Mouse (Mus musculus) limb, embryonic 10.5 days (tissue): ENCODE results near the gene Sox13. TPM values are rescaled to one million over a fixed set of nuclear protein-coding genes. Genes with fewer than 3 reads are reported as not detected.

Experiments used
- DNase-seq: peaks from one replicate; pipeline ENCODE4 v3.0.0-alpha.2; 2017; ENCODE audit warnings: low spot score
- H3K27ac ChIP-seq: fragments of 300-500 bp; sonication (generic); 2 replicates; pipeline ENCODE4 v1.5.1; 2016; ENCODE audit warnings: mild to moderate bottlenecking
- H3K27me3 ChIP-seq: fragments of 300-500 bp; sonication (generic); 2 replicates; pipeline ENCODE4 v1.6.1; 2016; ENCODE audit warnings: low read depth, mild to moderate bottlenecking; ENCODE audit not compliant: poor library complexity, severe bottlenecking
- H3K36me3 ChIP-seq: fragments of 300-500 bp; sonication (generic); 2 replicates; pipeline ENCODE4 v1.6.1; 2016; ENCODE audit warnings: mild to moderate bottlenecking, moderate library complexity
- H3K4me1 ChIP-seq: fragments of 300-500 bp; sonication (generic); 2 replicates; pipeline ENCODE4 v1.6.1; 2016
- H3K4me3 ChIP-seq: fragments of 300-500 bp; sonication (generic); 2 replicates; pipeline ENCODE4 v1.5.1; 2016; ENCODE audit warnings: mild to moderate bottlenecking, moderate library complexity
- H3K9me3 ChIP-seq: fragments of 300-500 bp; sonication (generic); replicated peaks from 2 replicates; pipeline ENCODE4 v1.6.1; 2016; ENCODE audit warnings: mild to moderate bottlenecking
- WGBS: fragments of 180-500 bp; shearing (Covaris S2); methylation state at CpG from one replicate; pipeline ENCODE4 v1.1.7; 2016; 5-methylcytosine and 5-hydroxymethylcytosine counted together
- polyA plus RNA-seq: library from polyadenylated mRNA; unstranded; fragments of >200 nt; fragmentation: Nextera tagmentation; extraction: Ambion mirVana; gene quantifications from 2 replicates; pipeline ENCODE4 v1.2.1, GENCODE M21; 2016

Gene Sox13
- polyA plus RNA-seq: 10.3 and 12.9 TPM in 2 replicates

- H3K27ac ChIP-seq: peak within 1 kb of the TSS; percentile 94
- no peaks in the 10 kb centered on the region for H3K36me3 ChIP-seq
- no peaks in the 10 kb centered on the region for H3K27me3 ChIP-seq
- DNase-seq: peak; percentile 84
- H3K9me3 ChIP-seq: no peaks in the 10 kb centered on the region
- peak within 1 kb of the TSS; percentile 85 for H3K4me3 ChIP-seq
- H3K4me1 ChIP-seq: peaks cover 53% of the 10 kb centered on the region
- WGBS: under 1% methylated on average over 118 of the region's 128 CpGs
These were observed at the start of gene Sox13 for GRCm38 (mm10) chr1:133423543-133424480. Sox13 (minus strand) TSS chr1:133424377.

GRCm38 (mm10) chr1:133471556-133471955, 47.4 kb upstream of the Sox13 start:
- H3K36me3 ChIP-seq: no peaks in the 10 kb centered on the region
- H3K27ac ChIP-seq: no peak overlapping the region
- DNase-seq: no peak
- no peaks in the 10 kb centered on the region for H3K9me3 ChIP-seq
- no peaks in the 10 kb centered on the region for H3K27me3 ChIP-seq
- 50% methylated on average over 2 of the region's 2 CpGs for WGBS
- peaks cover 29% of the 10 kb centered on the region for H3K4me1 ChIP-seq
- H3K4me3 ChIP-seq: no peak overlapping the region

GRCm38 (mm10) chr1:133471086-133471485, 46.9 kb upstream of the Sox13 start:
- Histone ChIP-seq H3K9me3 (no peaks in the 10 kb centered on the region), H3K27ac (no peak overlapping the region)

GRCm38 (mm10) chr1:133470242-133471025, 46.3 kb upstream of the Sox13 start:
- H3K36me3 ChIP-seq: no peaks in the 10 kb centered on the region
- no peaks in the 10 kb centered on the region for H3K9me3 ChIP-seq
- peak overlapping the region; percentile 26; the same call in 1 of the 2 replicates for H3K27ac ChIP-seq
- no peaks in the 10 kb centered on the region for H3K27me3 ChIP-seq
- peaks cover 23% of the 10 kb centered on the region for H3K4me1 ChIP-seq
- no peak for DNase-seq
- WGBS: 59% methylated on average over 10 of the region's 10 CpGs
- H3K4me3 ChIP-seq: no peak overlapping the region

More at GRCm38 (mm10) chr1:133471086-133471485, 46.9 kb upstream of the Sox13 start:
- DNase-seq: no peak
- Histone ChIP-seq H3K4me1 (peaks cover 28% of the 10 kb centered on the region), H3K36me3 (no peaks in the 10 kb centered on the region), H3K4me3 (no peak overlapping the region), H3K27me3 (no peaks in the 10 kb centered on the region)
- WGBS: 65% methylated on average over 7 of the region's 7 CpGs

GRCm38 (mm10) chr1:133469213-133469612, 45.0 kb upstream of the Sox13 start:
- no peaks in the 10 kb centered on the region for H3K9me3 ChIP-seq
- DNase-seq: no peak
- H3K27ac ChIP-seq: no peak overlapping the region
- H3K27me3 ChIP-seq: no peaks in the 10 kb centered on the region
- peaks cover 23% of the 10 kb centered on the region for H3K4me1 ChIP-seq
- no peaks in the 10 kb centered on the region for H3K36me3 ChIP-seq
- no peak overlapping the region for H3K4me3 ChIP-seq
- WGBS: 83% methylated on average over 4 of the region's 4 CpGs

- Histone ChIP-seq H3K9me3 (no peaks in the 10 kb centered on the region), H3K36me3 (no peaks in the 10 kb centered on the region), H3K27ac (peak overlapping the region; percentile 32), H3K4me3 (no peak overlapping the region), H3K27me3 (no peaks in the 10 kb centered on the region), H3K4me1 (peaks cover 23% of the 10 kb centered on the region)
- 56% methylated on average over 6 of the region's 6 CpGs for WGBS
- no peak for DNase-seq
These were observed 44.6 kb upstream of the Sox13 start for GRCm38 (mm10) chr1:133468751-133469150.

GRCm38 (mm10) chr1:133467905-133468304, 43.7 kb upstream of the Sox13 start:
- WGBS: 71% methylated on average over 8 of the region's 8 CpGs
- Histone ChIP-seq H3K4me1 (peaks cover 23% of the 10 kb centered on the region), H3K9me3 (no peaks in the 10 kb centered on the region), H3K4me3 (no peak overlapping the region), H3K36me3 (no peaks in the 10 kb centered on the region), H3K27ac (peak overlapping the region; percentile 32; the same call in 1 of the 2 replicates), H3K27me3 (no peaks in the 10 kb centered on the region)
- no peak for DNase-seq

- peaks cover 4% of the 10 kb centered on the region for H3K4me1 ChIP-seq
- H3K4me3 ChIP-seq: no peak overlapping the region
- H3K27me3 ChIP-seq: no peaks in the 10 kb centered on the region
- no peak overlapping the region for H3K27ac ChIP-seq
- H3K36me3 ChIP-seq: no peaks in the 10 kb centered on the region
- no peaks in the 10 kb centered on the region for H3K9me3 ChIP-seq
- WGBS: 92% methylated on average over 5 of the region's 5 CpGs
- no peak for DNase-seq
These were observed 39.0 kb upstream of the Sox13 start for GRCm38 (mm10) chr1:133463138-133463537.

GRCm38 (mm10) chr1:133460996-133461395, 36.8 kb upstream of the Sox13 start:
- no peaks in the 10 kb centered on the region for H3K36me3 ChIP-seq
- no peak overlapping the region for H3K27ac ChIP-seq
- H3K9me3 ChIP-seq: no peaks in the 10 kb centered on the region
- no peak overlapping the region for H3K4me3 ChIP-seq
- no peaks in the 10 kb centered on the region for H3K4me1 ChIP-seq
- H3K27me3 ChIP-seq: no peaks in the 10 kb centered on the region
- no peak for DNase-seq

GRCm38 (mm10) chr1:133456097-133456496, 31.9 kb upstream of the Sox13 start:
- 69% methylated on average over 2 of the region's 2 CpGs for WGBS
- Histone ChIP-seq H3K36me3 (no peaks in the 10 kb centered on the region), H3K27me3 (no peaks in the 10 kb centered on the region), H3K4me3 (no peak overlapping the region), H3K4me1 (peaks cover 19% of the 10 kb centered on the region), H3K27ac (no peak overlapping the region), H3K9me3 (no peaks in the 10 kb centered on the region)
- no peak for DNase-seq

GRCm38 (mm10) chr1:133452564-133453165, 28.5 kb upstream of the Sox13 start:
- no peak for DNase-seq
- H3K27me3 ChIP-seq: no peaks in the 10 kb centered on the region
- H3K36me3 ChIP-seq: no peaks in the 10 kb centered on the region
- no peak overlapping the region for H3K4me3 ChIP-seq
- H3K4me1 ChIP-seq: peaks cover 33% of the 10 kb centered on the region
- peak overlapping the region; percentile 77 for H3K27ac ChIP-seq
- H3K9me3 ChIP-seq: no peaks in the 10 kb centered on the region
- 33% methylated on average over 10 of the region's 10 CpGs for WGBS

GRCm38 (mm10) chr1:133451869-133452563, 27.8 kb upstream of the Sox13 start:
- peak overlapping the region; percentile 77 for H3K27ac ChIP-seq
- 70% methylated on average over 13 of the region's 13 CpGs for WGBS
- H3K4me3 ChIP-seq: no peak overlapping the region
- no peaks in the 10 kb centered on the region for H3K36me3 ChIP-seq
- H3K27me3 ChIP-seq: no peaks in the 10 kb centered on the region
- DNase-seq: no peak
- H3K4me1 ChIP-seq: peaks cover 33% of the 10 kb centered on the region
- no peaks in the 10 kb centered on the region for H3K9me3 ChIP-seq
